Mouse (Mus musculus): ENCODE measurements around the gene Alg12.

DNA sequence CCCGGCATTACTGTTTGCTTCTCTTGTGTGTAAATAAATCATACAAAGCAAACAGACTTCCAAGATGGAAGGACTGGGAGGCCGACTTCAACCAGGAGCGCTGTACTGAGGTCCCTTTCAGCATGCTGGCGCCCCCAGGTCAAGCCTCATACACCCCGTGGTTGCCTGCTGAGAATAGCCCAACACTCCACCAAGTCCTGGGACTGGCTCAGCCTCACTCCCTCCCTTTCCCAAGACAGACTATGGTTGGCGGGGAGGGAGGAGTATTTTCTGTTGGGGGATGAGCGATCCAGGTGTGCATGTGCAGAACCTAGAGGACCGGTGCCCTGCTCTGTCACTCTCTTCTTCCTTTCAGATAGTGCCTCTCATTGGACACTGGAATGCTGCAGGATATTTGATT is 11.0 kb downstream of the Alg12 start:
- no peak for TF ChIP-seq CTCF (IDR thresholded peaks at IDR 0.05; ENCODE audit: low read depth, low read length)
- no peak for TF ChIP-seq POLR2A (IDR thresholded peaks at IDR 0.05; ENCODE audit: insufficient read depth, low read length)

Data from ES-Bruce4 (cell line).